ENCODE assay signal across 8 mouse cellular contexts in the genomic region with DNA sequence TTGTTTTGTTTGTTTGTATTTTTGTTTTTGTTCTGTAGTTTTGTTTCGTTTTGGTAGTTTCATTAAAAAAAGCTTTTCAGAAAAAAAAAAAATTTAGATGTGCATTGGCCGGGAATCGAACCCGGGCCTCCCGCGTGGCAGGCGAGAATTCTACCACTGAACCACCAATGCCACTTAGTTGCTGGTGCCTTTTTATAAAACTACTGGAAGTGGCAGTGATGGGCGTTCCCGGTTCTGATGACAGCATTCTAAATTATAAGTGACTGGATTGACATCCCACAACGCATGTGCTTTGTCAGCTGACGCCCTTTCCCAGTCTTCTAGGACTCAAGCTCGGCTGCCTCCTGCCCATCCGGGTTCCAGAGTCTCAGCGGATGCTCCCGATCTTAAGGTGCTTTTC. TPM values are rescaled to one million over a fixed set of nuclear protein-coding genes. Genes with fewer than 3 reads are reported as not detected.
A peak's percentile ranks its signal among the peaks of the same experiment; 100 is the strongest.
DNase-seq lines count a peak whose midpoint lies in the region; ATAC-seq and TF ChIP-seq lines count a peak whose summit lies in the region.

No protein-coding gene starts in this region.

- H3K4me1 ChIP-seq in intestine, postnatal 0 days (replicated peaks; ENCODE audit: control insufficient read depth, insufficient read depth, low read length): 0 out of 2 replicates have a peak, but pooled peaks cover 9% of the 10 kb centered on the region
- peaks cover 29% of the 10 kb centered on the region for H3K4me1 ChIP-seq in lung, embryonic 15.5 days

- TF ChIP-seq CTCF in intestine, postnatal 0 days (IDR thresholded peaks at IDR 0.05; ENCODE audit: low read depth): no peak

- peak; percentile 11 for ATAC-seq in CD4-positive, CD25-positive, alpha-beta regulatory T cell, adult 4 months
- no peak for ATAC-seq in intestine, postnatal 0 days
- ATAC-seq in lung, embryonic 15.5 days (ENCODE audit: borderline replicate concordance, extremely low read depth, low FRiP score, low TSS enrichment): no peak; the same call in 1 of the 2 replicates

- 26% methylated on average over 15 of the region's 15 CpGs for WGBS in intestine, postnatal 0 days
- WGBS in lung, embryonic 15.5 days: 12% methylated on average over 15 of the region's 15 CpGs

- H3K4me3 ChIP-seq in intestine, postnatal 0 days (ENCODE audit: low read depth, low read length): peak overlapping the region; percentile 40
- peak overlapping the region; percentile 47 for H3K4me3 ChIP-seq in lung, embryonic 15.5 days

- peak; percentile 68 for DNase-seq in 3134 (ENCODE audit: extremely low read depth, insufficient read length, low spot score)
- DNase-seq in cerebellum, adult 9-11 months: peak; percentile 54
- peak; percentile 95 for DNase-seq in heart, adult 11 months
- peak; percentile 72 for DNase-seq in retina, postnatal 1 day
- no peak for DNase-seq in urinary bladder, postnatal 25 days (ENCODE audit: low spot score)

- no peaks in the 10 kb centered on the region; the same call in 1 of the 2 replicates for H3K36me3 ChIP-seq in intestine, postnatal 0 days (ENCODE audit: control insufficient read depth, insufficient read depth)
- H3K36me3 ChIP-seq in lung, embryonic 15.5 days: no peaks in the 10 kb centered on the region

- H3K9me3 ChIP-seq in intestine, postnatal 0 days (ENCODE audit: control insufficient read depth): no peaks in the 10 kb centered on the region
- H3K9me3 ChIP-seq in lung, embryonic 15.5 days: no peaks in the 10 kb centered on the region

- no peak overlapping the region for H3K9ac ChIP-seq in intestine, postnatal 0 days (ENCODE audit: low read depth, low read length)
- no peak overlapping the region; the same call in 1 of the 2 replicates for H3K9ac ChIP-seq in lung, embryonic 15.5 days

- H3K27ac ChIP-seq in intestine, postnatal 0 days (ENCODE audit: low read depth, low read length): no peak overlapping the region
- H3K27ac ChIP-seq in lung, embryonic 15.5 days: no peak overlapping the region

- H3K27me3 ChIP-seq in intestine, postnatal 0 days (replicated peaks; ENCODE audit: control insufficient read depth, insufficient read depth, low read length): no peaks in the 10 kb centered on the region
- H3K27me3 ChIP-seq in lung, embryonic 15.5 days: no peaks in the 10 kb centered on the region

- H3K4me2 ChIP-seq in intestine, postnatal 0 days (replicated peaks; ENCODE audit: low read depth): peak overlapping the region; percentile 77
- peak overlapping the region; percentile 84 for H3K4me2 ChIP-seq in lung, embryonic 15.5 days

RNA-seq across cellular contexts. Expression of a gene that starts 55.0 kb away (rescaled TPM):
- 1 to 10 TPM in 1 of 2 experiments, under 1 TPM in 1; 0.35 to 1.1 TPM for polyA plus RNA-seq in CD4-positive, CD25-positive, alpha-beta regulatory T cell, adult 4 months (2017; shearing (Covaris generic))
- polyA plus RNA-seq in intestine, postnatal 0 days (2015; fragmentation: Nextera tagmentation; extraction: Ambion mirVana): 0.56 and 0.93 TPM in 2 replicates
- 0.52 and 0.67 TPM in 2 replicates for polyA plus RNA-seq in lung, embryonic 15.5 days (2015; fragmentation: Nextera tagmentation; extraction: Ambion mirVana)
